Mouse (Mus musculus): ENCODE data around the gene Mul1. TPM values are rescaled to one million over a fixed set of nuclear protein-coding genes. Genes with fewer than 3 reads are reported as not detected.

Mul1 gene
- polyA plus RNA-seq (2017; shearing (Covaris generic)) = 16.6 TPM

DNA sequence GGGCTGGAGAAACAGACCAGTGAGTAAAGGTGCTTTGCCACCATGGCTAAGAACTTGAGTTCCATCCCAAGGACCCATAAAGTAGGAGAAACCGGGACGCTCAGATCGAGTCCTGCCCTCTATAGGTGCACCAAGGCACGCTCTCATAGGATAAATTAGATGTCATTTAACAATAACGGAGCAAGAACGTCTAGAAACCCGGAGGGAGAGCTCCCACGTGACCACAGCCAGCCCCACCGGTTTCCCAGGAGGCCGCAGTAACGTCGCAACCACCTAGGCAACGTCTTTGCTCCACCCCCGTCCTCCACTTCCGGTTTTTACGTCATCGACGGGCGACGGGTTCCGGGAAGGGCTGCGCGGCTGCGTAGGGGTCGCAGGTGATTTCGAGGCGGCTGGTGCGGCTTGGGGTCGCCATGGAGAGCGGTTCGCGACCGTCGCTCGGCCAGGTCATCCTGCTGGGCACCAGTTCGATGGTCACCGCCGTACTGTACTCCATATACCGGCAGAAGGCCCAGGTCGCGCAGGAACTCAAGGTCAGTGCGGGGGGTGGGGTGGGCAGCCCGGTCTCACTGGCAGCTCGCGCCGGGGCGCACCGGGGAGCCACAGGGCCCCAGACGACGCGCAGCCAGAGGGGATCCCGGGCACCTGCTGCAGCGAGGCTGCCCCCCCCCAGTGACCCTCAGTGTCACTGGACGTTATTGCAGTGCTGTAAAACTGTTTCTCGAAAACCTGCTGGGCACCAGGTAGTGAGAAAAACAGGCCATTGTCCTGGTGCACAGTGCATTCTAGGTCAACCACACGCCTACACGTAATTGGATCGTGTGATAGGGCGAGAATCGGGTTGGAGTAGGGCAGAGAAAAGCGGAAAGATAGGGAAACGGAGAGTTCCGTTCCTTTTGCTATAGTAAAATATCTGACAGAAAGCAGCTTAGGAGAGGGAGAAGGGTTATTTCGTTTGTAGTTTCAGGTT lies at the start of gene Mul1:
Gene Mul1, plus strand, starts transcription at position 325 of the 970 bp plus-strand sequence.

DNA sequence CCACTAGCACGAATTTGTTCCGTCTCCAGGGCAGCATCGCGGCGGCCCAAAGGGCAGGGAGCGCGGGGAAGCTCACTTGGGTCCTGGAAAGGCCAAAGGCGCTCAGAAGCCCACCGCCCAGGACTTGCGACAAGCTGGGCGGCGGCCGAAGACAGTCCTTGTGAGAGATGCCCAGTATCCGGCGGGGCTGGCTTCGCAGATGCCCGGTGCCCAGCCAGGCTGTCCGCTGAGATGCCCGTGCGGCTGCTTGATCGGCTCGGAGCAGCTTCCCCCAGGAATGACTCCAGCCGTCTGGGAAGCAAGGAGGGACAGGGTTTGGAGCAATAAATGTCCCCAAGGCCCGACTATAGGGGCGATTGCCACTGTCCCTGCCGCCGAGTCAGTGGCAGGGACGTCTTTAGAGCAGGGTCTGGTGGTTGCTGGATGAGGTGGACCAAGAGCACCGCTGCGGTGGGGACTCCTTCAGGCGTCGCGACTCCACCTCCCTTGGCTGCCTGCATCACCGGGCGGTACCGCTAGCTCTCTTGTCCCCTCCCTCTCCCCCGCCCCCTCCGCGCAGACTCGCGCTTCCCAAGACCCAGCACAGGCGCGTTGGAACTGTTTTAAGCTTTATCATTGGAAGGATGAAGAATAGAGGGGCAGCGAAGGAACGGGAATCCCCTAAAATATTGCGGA lies 38.4 kb upstream of the Mul1 start, which contains the start of gene Fam43b:
Gene Fam43b, minus strand, starts transcription at position 558 of the 675 bp plus-strand sequence.

DNA sequence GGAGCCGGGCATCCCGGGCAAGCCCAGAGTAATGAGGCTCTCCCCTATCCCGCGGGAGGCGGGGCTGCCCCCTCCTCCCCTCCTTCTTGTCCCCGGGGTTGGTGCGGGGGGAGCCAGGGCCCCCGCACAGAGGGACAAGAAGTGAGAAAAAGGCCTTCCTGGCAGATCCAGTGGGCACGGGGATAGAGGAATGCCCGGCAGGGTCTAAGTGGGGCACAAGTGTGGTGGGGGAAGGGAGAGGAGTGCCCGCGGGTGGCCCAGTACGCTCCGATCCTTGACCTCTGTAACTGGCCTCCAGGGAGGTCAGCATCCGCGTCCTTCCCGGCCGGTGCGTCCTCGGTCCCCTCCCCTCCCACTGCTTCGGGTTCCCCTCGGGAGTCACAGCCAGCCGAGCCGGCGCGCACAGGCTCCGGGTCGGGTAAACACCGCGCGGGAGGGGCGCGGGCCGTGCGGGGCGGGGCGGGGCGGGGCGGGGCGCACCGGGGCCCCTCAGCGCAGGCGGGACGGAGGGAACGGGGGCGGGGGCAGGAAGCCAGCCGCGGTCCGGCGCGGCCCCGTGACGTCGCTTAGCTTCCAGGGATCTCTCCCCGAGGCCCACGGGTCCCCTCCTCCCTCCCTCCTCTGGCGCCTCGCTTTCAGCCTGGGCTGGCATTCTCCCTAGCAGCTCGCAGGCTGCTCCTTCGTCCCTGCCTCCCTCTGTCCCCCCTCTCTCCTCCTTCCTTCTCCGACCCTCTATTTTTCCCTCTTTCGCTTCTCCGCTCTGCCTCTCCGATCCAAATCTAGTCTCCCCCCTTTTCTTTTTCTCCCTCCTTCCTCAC lies 19.5 kb downstream of the Mul1 start, which contains the start of gene Camk2n1:
Gene Camk2n1, plus strand, starts transcription at position 562 of the 818 bp plus-strand sequence.

Other genes with a start within 250 kb of the Mul1 start
- gene Hp1bp3, start 218.4 kb upstream of the Mul1 start, polyA plus RNA-seq (2017; shearing (Covaris generic)) = 205 TPM
- gene Sh2d5, start 184.3 kb upstream of the Mul1 start, polyA plus RNA-seq (2017; shearing (Covaris generic)) = 0.29 TPM
- gene Kif17, start 184.2 kb upstream of the Mul1 start, polyA plus RNA-seq (2017; shearing (Covaris generic)) = not detected
- 103 TPM for gene Ddost, start 129.9 kb upstream of the Mul1 start, polyA plus RNA-seq (2017; shearing (Covaris generic))
- gene Pink1, start 108.4 kb upstream of the Mul1 start, polyA plus RNA-seq (2017; shearing (Covaris generic)) = 12.9 TPM
- not detected for gene Cda, start 66.7 kb upstream of the Mul1 start, polyA plus RNA-seq (2017; shearing (Covaris generic))
- not detected for gene Fam43b, start 38.1 kb upstream of the Mul1 start, polyA plus RNA-seq (2017; shearing (Covaris generic))
- gene Camk2n1, start 19.6 kb downstream of the Mul1 start, polyA plus RNA-seq (2017; shearing (Covaris generic)) = 0.33 TPM
- not detected for gene Vwa5b1, start 201.2 kb downstream of the Mul1 start, polyA plus RNA-seq (2017; shearing (Covaris generic))